Mouse (Mus musculus): ENCODE measurements around the gene Atg16l1.
A peak's percentile ranks its signal among the peaks of the same experiment; 100 is the strongest.

The Atg16l1 gene

DNA sequence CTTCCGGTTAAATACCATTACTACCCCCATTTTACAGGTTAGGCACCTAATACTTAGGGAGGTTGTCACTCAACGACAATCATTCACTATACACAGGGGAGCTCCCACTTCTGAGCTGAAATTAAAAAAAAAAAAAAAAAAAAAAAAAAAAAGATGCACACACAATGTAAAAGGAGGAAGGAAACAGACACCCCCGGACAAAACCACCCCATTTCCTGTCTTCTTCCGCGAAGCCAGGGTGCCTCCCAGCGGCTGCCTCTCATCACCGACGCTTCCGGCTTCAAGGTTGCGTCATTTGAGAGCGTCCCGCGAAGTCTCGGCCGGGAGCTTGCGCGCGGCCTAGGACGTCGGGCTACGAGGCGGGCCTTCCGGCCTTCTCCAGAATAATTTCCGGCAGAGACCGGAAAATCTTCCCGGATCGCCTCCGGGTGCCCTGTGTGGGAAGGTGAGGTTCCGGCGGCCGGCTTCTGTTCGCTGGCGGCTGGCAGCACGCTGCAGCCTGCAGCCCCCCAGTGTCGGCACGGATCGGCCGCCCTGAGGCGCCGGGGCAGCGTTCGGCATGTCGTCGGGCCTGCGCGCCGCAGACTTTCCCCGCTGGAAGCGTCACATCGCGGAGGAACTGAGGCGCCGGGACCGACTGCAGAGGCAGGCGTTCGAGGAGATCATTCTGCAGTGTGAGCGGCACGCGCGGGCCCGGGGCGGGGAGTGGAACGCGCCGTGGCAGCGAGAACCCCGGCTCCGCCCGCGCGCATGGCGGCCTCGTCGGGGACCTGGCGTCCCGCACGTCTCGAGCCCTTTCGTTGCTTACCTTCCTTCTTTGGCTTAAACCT lies at the start of gene Atg16l1:
Gene Atg16l1 (plus strand): TSS at position 230 of the 830 bp plus-strand sequence.
- Histone ChIP-seq H3K36me3 (ENCODE audit: control insufficient read depth, insufficient read depth, low read length, poor library complexity, severe bottlenecking) (0 out of 2 replicates have a peak, but pooled peaks cover 3% of the 10 kb centered on the region), H3K27me3 (ENCODE audit: control insufficient read depth, insufficient read depth, low read length, poor library complexity, severe bottlenecking) (no peaks in the 10 kb centered on the region)
- peak; percentile 97 for DNase-seq (ENCODE audit: low read depth, low spot score)

GRCm38 (mm10) chr1:87706361-87706760 lies 49.3 kb upstream of the Atg16l1 start:
- Histone ChIP-seq H3K36me3 (ENCODE audit: control insufficient read depth, insufficient read depth, low read length, poor library complexity, severe bottlenecking) (peaks cover 27% of the 10 kb centered on the region), H3K27me3 (ENCODE audit: control insufficient read depth, insufficient read depth, low read length, poor library complexity, severe bottlenecking) (no peaks in the 10 kb centered on the region)
- no peak for DNase-seq (ENCODE audit: low read depth, low spot score)

GRCm38 (mm10) chr1:87709020-87709419 lies 46.6 kb upstream of the Atg16l1 start:
- DNase-seq (ENCODE audit: low read depth, low spot score): no peak
- Histone ChIP-seq H3K27me3 (ENCODE audit: control insufficient read depth, insufficient read depth, low read length, poor library complexity, severe bottlenecking) (no peaks in the 10 kb centered on the region), H3K36me3 (ENCODE audit: control insufficient read depth, insufficient read depth, low read length, poor library complexity, severe bottlenecking) (peaks cover 33% of the 10 kb centered on the region)

- DNase-seq (ENCODE audit: low read depth, low spot score): no peak
- peaks cover 34% of the 10 kb centered on the region for H3K36me3 ChIP-seq (ENCODE audit: control insufficient read depth, insufficient read depth, low read length, poor library complexity, severe bottlenecking)
- no peaks in the 10 kb centered on the region for H3K27me3 ChIP-seq (ENCODE audit: control insufficient read depth, insufficient read depth, low read length, poor library complexity, severe bottlenecking)
Measured at GRCm38 (mm10) chr1:87709661-87710270, 45.9 kb upstream of the Atg16l1 start.

DNA sequence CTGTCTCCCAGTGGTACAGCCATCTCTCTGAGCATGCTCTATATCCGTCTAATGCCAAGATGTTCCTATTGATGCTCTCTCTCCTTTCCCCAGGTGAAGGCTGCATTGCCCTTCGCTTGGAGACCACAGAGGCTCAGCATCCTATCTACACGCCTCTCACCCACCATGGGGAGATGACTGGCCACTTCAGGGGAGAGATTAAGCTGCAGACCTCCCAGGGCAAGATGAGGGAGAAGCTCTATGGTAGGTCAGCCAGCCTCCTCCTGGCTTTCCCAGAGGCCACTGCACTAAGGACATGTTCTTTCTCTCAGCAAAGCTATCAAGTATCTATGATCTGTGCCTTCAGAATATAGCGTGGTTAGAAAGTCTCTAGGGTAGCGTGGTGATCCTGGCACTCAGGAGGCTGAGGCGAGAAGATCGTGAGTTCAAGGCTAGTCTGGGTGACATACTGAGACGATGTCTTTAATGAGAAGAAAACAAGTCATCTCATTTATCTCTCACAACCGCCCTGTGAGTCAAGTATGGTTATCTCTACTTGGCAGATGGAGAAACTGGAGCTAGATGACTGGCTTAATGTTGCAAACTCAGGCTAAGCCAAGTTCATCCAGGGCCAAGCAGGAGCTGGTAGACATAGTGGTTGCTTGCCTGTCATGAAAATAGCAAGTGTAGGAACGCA lies 43.6 kb upstream of the Atg16l1 start:
- Histone ChIP-seq H3K36me3 (ENCODE audit: control insufficient read depth, insufficient read depth, low read length, poor library complexity, severe bottlenecking) (peaks cover 29% of the 10 kb centered on the region), H3K27me3 (ENCODE audit: control insufficient read depth, insufficient read depth, low read length, poor library complexity, severe bottlenecking) (no peaks in the 10 kb centered on the region)
- DNase-seq (ENCODE audit: low read depth, low spot score): no peak

DNA sequence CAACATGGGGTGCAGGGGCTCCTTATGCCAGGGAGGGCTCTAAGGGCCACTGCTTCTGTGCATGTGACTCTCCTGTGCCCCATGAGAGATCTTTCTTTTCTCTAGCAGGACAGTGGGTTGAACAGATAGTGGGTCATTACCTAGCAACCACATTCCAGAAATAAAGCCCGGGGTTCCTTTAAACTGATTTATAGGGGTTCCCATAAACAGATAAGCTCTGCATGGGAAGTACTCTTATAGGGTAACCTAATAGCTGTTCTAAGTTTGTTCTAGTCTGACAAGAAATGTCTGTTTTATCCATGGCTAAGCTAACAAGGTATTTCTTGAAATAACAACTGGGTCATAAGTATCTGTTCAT lies 43.1 kb upstream of the Atg16l1 start:
- no peaks in the 10 kb centered on the region for H3K27me3 ChIP-seq (ENCODE audit: control insufficient read depth, insufficient read depth, low read length, poor library complexity, severe bottlenecking)
- H3K36me3 ChIP-seq (ENCODE audit: control insufficient read depth, insufficient read depth, low read length, poor library complexity, severe bottlenecking): peaks cover 29% of the 10 kb centered on the region
- no peak for DNase-seq (ENCODE audit: low read depth, low spot score)

DNA sequence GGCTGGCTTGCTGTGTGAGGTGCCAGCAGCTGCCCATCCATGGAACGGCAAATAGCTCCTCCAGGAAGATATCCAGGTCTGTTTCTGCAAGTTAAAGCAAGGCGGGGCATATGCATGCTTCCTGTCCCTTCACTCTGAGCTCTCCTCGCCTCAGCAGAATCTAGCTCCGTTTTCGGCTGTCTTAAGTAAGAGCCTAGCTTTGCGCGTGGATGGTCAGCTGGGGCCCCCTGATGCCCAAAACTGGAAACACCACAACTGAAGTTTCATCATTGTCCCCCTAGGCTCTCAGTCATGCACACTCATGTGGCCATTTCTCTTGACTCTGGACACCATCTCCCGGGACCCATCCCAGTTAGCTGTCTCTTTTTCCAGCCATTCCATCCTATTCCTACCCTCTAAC lies 34.3 kb upstream of the Atg16l1 start:
- H3K27me3 ChIP-seq (ENCODE audit: control insufficient read depth, insufficient read depth, low read length, poor library complexity, severe bottlenecking): no peaks in the 10 kb centered on the region
- peaks cover 17% of the 10 kb centered on the region for H3K36me3 ChIP-seq (ENCODE audit: control insufficient read depth, insufficient read depth, low read length, poor library complexity, severe bottlenecking)
- peak; percentile 17 for DNase-seq (ENCODE audit: low read depth, low spot score)

GRCm38 (mm10) chr1:87722081-87722480 lies 33.6 kb upstream of the Atg16l1 start:
- H3K36me3 ChIP-seq (ENCODE audit: control insufficient read depth, insufficient read depth, low read length, poor library complexity, severe bottlenecking): peaks cover 15% of the 10 kb centered on the region
- H3K27me3 ChIP-seq (ENCODE audit: control insufficient read depth, insufficient read depth, low read length, poor library complexity, severe bottlenecking): no peaks in the 10 kb centered on the region
- no peak for DNase-seq (ENCODE audit: low read depth, low spot score)

DNA sequence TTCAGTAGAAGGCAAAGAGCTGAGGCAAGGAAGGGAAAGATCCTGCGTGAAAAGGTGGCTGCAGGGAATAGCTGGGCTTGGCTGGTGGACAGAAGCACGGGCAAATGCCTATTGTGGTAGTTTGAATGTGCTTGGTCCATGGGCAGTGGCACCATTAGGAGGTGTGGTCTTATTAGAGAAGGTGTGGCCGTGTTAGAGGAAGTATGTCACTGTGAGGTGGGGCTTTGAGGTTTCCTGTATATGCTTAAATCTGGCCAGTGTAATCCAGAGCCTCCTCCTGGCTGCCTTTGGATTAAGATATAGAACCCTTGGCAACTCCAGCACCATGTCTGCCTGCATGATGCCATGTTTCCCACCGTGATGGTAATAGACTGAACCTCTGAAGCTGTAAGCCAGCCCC lies 32.3 kb upstream of the Atg16l1 start:
- H3K27me3 ChIP-seq (ENCODE audit: control insufficient read depth, insufficient read depth, low read length, poor library complexity, severe bottlenecking): no peaks in the 10 kb centered on the region
- peak; percentile 18 for DNase-seq (ENCODE audit: low read depth, low spot score)
- peaks cover 13% of the 10 kb centered on the region for H3K36me3 ChIP-seq (ENCODE audit: control insufficient read depth, insufficient read depth, low read length, poor library complexity, severe bottlenecking)

DNA sequence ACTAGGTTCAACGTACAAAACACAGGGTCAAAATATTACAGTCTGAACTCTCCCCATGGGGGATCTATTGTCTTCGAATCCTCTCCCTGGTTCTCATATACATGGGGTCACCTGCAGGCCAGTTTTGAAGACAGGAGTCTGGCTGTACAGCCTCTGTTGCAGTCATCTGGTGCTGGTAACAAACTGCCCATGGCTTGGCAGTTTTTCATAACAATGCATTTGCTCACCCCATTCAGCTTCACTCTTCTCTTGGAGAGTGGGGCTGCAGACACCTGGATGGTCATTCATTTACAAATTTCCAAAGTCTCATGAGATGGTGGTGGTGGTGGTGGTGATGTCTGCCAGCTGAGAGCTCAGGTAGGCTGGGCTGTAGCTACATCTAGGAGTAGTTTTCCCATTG lies 26.6 kb upstream of the Atg16l1 start:
- DNase-seq (ENCODE audit: low read depth, low spot score): no peak
- Histone ChIP-seq H3K27me3 (ENCODE audit: control insufficient read depth, insufficient read depth, low read length, poor library complexity, severe bottlenecking) (no peaks in the 10 kb centered on the region), H3K36me3 (ENCODE audit: control insufficient read depth, insufficient read depth, low read length, poor library complexity, severe bottlenecking) (no peaks in the 10 kb centered on the region)

GRCm38 (mm10) chr1:87729850-87730249 lies 25.8 kb upstream of the Atg16l1 start:
- Histone ChIP-seq H3K27me3 (ENCODE audit: control insufficient read depth, insufficient read depth, low read length, poor library complexity, severe bottlenecking) (no peaks in the 10 kb centered on the region), H3K36me3 (ENCODE audit: control insufficient read depth, insufficient read depth, low read length, poor library complexity, severe bottlenecking) (no peaks in the 10 kb centered on the region)
- no peak for DNase-seq (ENCODE audit: low read depth, low spot score)

GRCm38 (mm10) chr1:87730271-87730670 lies 25.4 kb upstream of the Atg16l1 start:
- H3K27me3 ChIP-seq (ENCODE audit: control insufficient read depth, insufficient read depth, low read length, poor library complexity, severe bottlenecking): no peaks in the 10 kb centered on the region
- no peak for DNase-seq (ENCODE audit: low read depth, low spot score)
- H3K36me3 ChIP-seq (ENCODE audit: control insufficient read depth, insufficient read depth, low read length, poor library complexity, severe bottlenecking): no peaks in the 10 kb centered on the region

- Histone ChIP-seq H3K27me3 (ENCODE audit: control insufficient read depth, insufficient read depth, low read length, poor library complexity, severe bottlenecking) (no peaks in the 10 kb centered on the region), H3K36me3 (ENCODE audit: control insufficient read depth, insufficient read depth, low read length, poor library complexity, severe bottlenecking) (no peaks in the 10 kb centered on the region)
- no peak for DNase-seq (ENCODE audit: low read depth, low spot score)
Measured at GRCm38 (mm10) chr1:87733212-87733611, 22.5 kb upstream of the Atg16l1 start.

DNA sequence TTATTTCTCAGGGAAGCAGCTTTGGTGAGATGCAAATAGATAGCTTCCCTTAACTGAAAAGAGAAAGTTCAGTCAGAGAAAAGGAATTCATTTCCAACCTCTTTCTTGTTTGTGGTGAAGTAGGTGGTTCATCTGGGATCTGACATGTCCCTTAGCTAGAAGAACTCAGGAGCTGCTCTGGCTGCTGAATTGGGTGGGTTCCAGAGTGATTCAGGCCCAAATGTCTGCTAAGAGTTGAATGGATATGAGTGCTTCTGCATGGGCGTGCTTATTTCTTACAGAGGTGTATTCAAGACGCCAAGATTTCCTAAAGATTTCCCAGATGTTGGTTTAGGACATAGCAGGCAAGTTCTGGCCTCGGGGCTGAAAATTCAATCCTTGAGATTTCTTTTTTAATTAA lies 21.5 kb upstream of the Atg16l1 start:
- H3K36me3 ChIP-seq (ENCODE audit: control insufficient read depth, insufficient read depth, low read length, poor library complexity, severe bottlenecking): no peaks in the 10 kb centered on the region
- no peaks in the 10 kb centered on the region for H3K27me3 ChIP-seq (ENCODE audit: control insufficient read depth, insufficient read depth, low read length, poor library complexity, severe bottlenecking)
- DNase-seq (ENCODE audit: low read depth, low spot score): no peak

DNA sequence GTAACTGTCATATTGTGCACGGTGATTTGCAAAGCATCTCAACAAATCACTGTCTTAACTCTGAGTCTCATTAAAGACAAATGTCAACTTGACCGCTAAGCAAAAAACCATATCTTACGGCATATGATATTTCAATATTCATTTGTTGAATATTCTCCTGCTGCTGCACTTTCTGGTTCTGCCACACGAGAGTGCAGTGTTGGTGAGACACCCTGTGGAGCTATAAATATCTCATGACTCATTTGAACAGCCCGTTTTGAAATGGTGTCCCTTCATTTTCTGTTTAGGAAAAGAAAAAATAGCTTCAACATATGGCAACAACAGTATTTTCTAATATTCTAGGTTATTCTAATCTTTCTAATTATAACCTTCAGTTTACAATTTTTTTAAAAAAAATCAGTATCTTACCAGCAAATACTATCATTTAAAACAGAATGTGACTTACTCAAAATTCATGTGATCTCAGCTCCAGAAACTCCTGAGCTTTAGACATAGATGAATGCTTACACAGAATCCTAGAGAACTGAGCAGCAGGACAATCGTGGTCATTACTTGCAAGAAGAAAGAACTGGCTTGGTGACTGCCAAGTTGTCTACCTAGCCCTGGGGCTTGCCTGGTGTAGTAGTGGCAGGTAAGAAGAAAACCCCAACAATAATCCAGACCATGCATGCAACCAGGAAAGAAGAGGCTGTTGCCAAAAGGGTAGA lies 14.9 kb upstream of the Atg16l1 start:
- H3K36me3 ChIP-seq (ENCODE audit: control insufficient read depth, insufficient read depth, low read length, poor library complexity, severe bottlenecking): no peaks in the 10 kb centered on the region
- H3K27me3 ChIP-seq (ENCODE audit: control insufficient read depth, insufficient read depth, low read length, poor library complexity, severe bottlenecking): no peaks in the 10 kb centered on the region
- DNase-seq (ENCODE audit: low read depth, low spot score): peak; percentile 19
